Mouse (Mus musculus): Measurements from ENCODE around the gene Aatf.
A peak's percentile ranks its signal among the peaks of the same experiment; 100 is the strongest.

Aatf gene

GRCm38 (mm10) chr11:84521751-84522299 is 8.5 kb upstream of the Aatf start:
- peak; percentile 34 to 63 for DNase-seq

- peak in 1 of 2 experiments; percentile 44 for DNase-seq
Measured at GRCm38 (mm10) chr11:84521071-84521390, 7.7 kb upstream of the Aatf start.

- DNase-seq: peak in 1 of 2 experiments; percentile 50
Measured at GRCm38 (mm10) chr11:84520269-84521070, 7.1 kb upstream of the Aatf start.

- DNase-seq: peak; percentile 22 to 48
Measured at GRCm38 (mm10) chr11:84519576-84520268, 6.4 kb upstream of the Aatf start.

- DNase-seq: peak in 1 of 2 experiments; percentile 36
Measured at GRCm38 (mm10) chr11:84519036-84519435, 5.7 kb upstream of the Aatf start.

- DNase-seq: no peak
Measured at GRCm38 (mm10) chr11:84518261-84518660, 4.9 kb upstream of the Aatf start.

GRCm38 (mm10) chr11:84517431-84517830 is 4.1 kb upstream of the Aatf start:
- no peak for DNase-seq

- DNase-seq: no peak
Measured at GRCm38 (mm10) chr11:84516501-84517240, 3.3 kb upstream of the Aatf start.

- no peak for DNase-seq
Measured at GRCm38 (mm10) chr11:84512031-84512430, 1.3 kb downstream of the Aatf start.

- no peak for DNase-seq
Measured at GRCm38 (mm10) chr11:84504296-84504695, 9.0 kb downstream of the Aatf start.

- peak; percentile 33 to 42 for DNase-seq
Measured at GRCm38 (mm10) chr11:84497944-84498343, 15.4 kb downstream of the Aatf start.

- no peak for DNase-seq
Measured at GRCm38 (mm10) chr11:84496901-84497300, 16.4 kb downstream of the Aatf start.

GRCm38 (mm10) chr11:84495774-84496173 is 17.5 kb downstream of the Aatf start:
- DNase-seq: no peak

GRCm38 (mm10) chr11:84481661-84482060 is 31.7 kb downstream of the Aatf start:
- DNase-seq: no peak

GRCm38 (mm10) chr11:84480451-84480850 is 32.9 kb downstream of the Aatf start:
- peak; percentile 8 to 25 for DNase-seq

- no peak for DNase-seq
Measured at GRCm38 (mm10) chr11:84476641-84477040, 36.7 kb downstream of the Aatf start.

- DNase-seq: no peak
Measured at GRCm38 (mm10) chr11:84475991-84476390, 37.3 kb downstream of the Aatf start.

- no peak for DNase-seq
Measured at GRCm38 (mm10) chr11:84473093-84473667, 40.1 kb downstream of the Aatf start.

GRCm38 (mm10) chr11:84464571-84464970 is 48.8 kb downstream of the Aatf start:
- DNase-seq: no peak

GRCm38 (mm10) chr11:84453901-84454300 is 59.4 kb downstream of the Aatf start:
- DNase-seq: peak; percentile 34 to 35

GRCm38 (mm10) chr11:84442554-84443331 is 70.6 kb downstream of the Aatf start:
- no peak for DNase-seq

- DNase-seq: peak; percentile 29 to 37
Measured at GRCm38 (mm10) chr11:84440402-84440801, 72.9 kb downstream of the Aatf start.
